Mouse (Mus musculus) left cerebral cortex, adult 2 months (tissue): Measurements from ENCODE around the gene Cnpy1. TPM values are rescaled to one million over a fixed set of nuclear protein-coding genes. Genes with fewer than 3 reads are reported as not detected.

ENCODE experiments used
- DNase-seq, 2 experiments: peaks; one replicate each; pipeline ENCODE4 v3.0.0; 2021 to 2022; ENCODE audit warnings: low spot score in 2 of 2, mixed read lengths in 1 of 2; ENCODE audit errors: extremely low spot score in 1 of 2
- H3K27ac ChIP-seq: fragments of 200-600 bp; 2 replicates; pipeline ENCODE4 v1.8.1; 2022
- H3K4me3 ChIP-seq: fragments of 200-600 bp; 2 replicates; pipeline ENCODE4 v1.8.1; 2022
- CTCF ChIP-seq: fragments of 200-600 bp; IDR thresholded peaks from 2 replicates; pipeline ENCODE4 v1.8.1; 2022; ENCODE audit warnings: antibody characterized with exemption, mild to moderate bottlenecking, moderate library complexity
- intact Hi-C: fragments of 180-260 bp; cut with DNase I; formaldehyde crosslinking; loops from one replicate; pipeline ENCODE4 v1.15.1; 2025
- total RNA-seq, 2 experiments: library from RNA; stranded (reverse); gene quantifications; 2 replicates each; pipeline ENCODE4 v1.2.3; 2021

Cnpy1 gene
- total RNA-seq, 2 experiments from 2014 or later: not detected

GRCm38 (mm10) chr5:28174876-28175569, 70.6 kb downstream of the Cnpy1 start:
- intact Hi-C loops: loop anchor here (5.0 kb wide), 1 partner anchor 37 kb away; no protein-coding TSS in a partner anchor
- DNase-seq: no peak
- H3K4me3 ChIP-seq: no peak overlapping the region
- H3K27ac ChIP-seq: no peak overlapping the region
- TF ChIP-seq CTCF: no peak

GRCm38 (mm10) chr5:28174086-28174485, 71.5 kb downstream of the Cnpy1 start:
- Histone ChIP-seq H3K27ac (no peak overlapping the region), H3K4me3 (no peak overlapping the region)
- TF ChIP-seq CTCF: no peak
- intact Hi-C loops: loop anchor here (5.0 kb wide), 1 partner anchor 38 kb away; no protein-coding TSS in a partner anchor
- DNase-seq: no peak

- TF ChIP-seq CTCF: no peak
- no peak for DNase-seq
- no peak overlapping the region for H3K27ac ChIP-seq
- no peak overlapping the region for H3K4me3 ChIP-seq
- intact Hi-C loops: loop anchor here (5.0 kb wide), 1 partner anchor 39 kb away; no protein-coding TSS in a partner anchor
Observed at GRCm38 (mm10) chr5:28173674-28174073, 71.9 kb downstream of the Cnpy1 start.

- DNase-seq: no peak
- no peak for TF ChIP-seq CTCF
- H3K4me3 ChIP-seq: no peak overlapping the region
- intact Hi-C loops: loop anchor here (5.0 kb wide), 1 partner anchor 39 kb away; no protein-coding TSS in a partner anchor
- H3K27ac ChIP-seq: no peak overlapping the region
Observed at GRCm38 (mm10) chr5:28172921-28173670, 72.5 kb downstream of the Cnpy1 start.

GRCm38 (mm10) chr5:28172261-28172920, 73.2 kb downstream of the Cnpy1 start:
- intact Hi-C loops: loop anchor here (5.0 kb wide), 1 partner anchor 40 kb away; no protein-coding TSS in a partner anchor
- TF ChIP-seq CTCF: no peak
- Histone ChIP-seq H3K27ac (no peak overlapping the region), H3K4me3 (no peak overlapping the region)
- DNase-seq: no peak

- H3K4me3 ChIP-seq: no peak overlapping the region
- no peak for TF ChIP-seq CTCF
- intact Hi-C loops: loop anchor here (5.0 kb wide), 1 partner anchor 41 kb away; no protein-coding TSS in a partner anchor
- DNase-seq: no peak
- no peak overlapping the region for H3K27ac ChIP-seq
Observed at GRCm38 (mm10) chr5:28171667-28172066, 73.9 kb downstream of the Cnpy1 start.

GRCm38 (mm10) chr5:28170892-28171291, 74.7 kb downstream of the Cnpy1 start:
- intact Hi-C loops: loop anchor here (5.0 kb wide), 1 partner anchor 41 kb away; no protein-coding TSS in a partner anchor
- TF ChIP-seq CTCF: no peak
- DNase-seq: no peak
- no peak overlapping the region for H3K4me3 ChIP-seq
- H3K27ac ChIP-seq: no peak overlapping the region

- H3K4me3 ChIP-seq: no peak overlapping the region
- no peak overlapping the region for H3K27ac ChIP-seq
- intact Hi-C loops: loop anchor here (5.0 kb wide), 1 partner anchor 42 kb away; no protein-coding TSS in a partner anchor
- no peak for DNase-seq
- no peak for TF ChIP-seq CTCF
Observed at GRCm38 (mm10) chr5:28170081-28170480, 75.5 kb downstream of the Cnpy1 start.

GRCm38 (mm10) chr5:28169166-28169801, 76.3 kb downstream of the Cnpy1 start:
- no peak for DNase-seq
- intact Hi-C loops: loop anchor here (5.0 kb wide), 1 partner anchor 1308 kb away; the partner anchor contains the start of gene Mnx1
- Histone ChIP-seq H3K27ac (no peak overlapping the region), H3K4me3 (no peak overlapping the region)
- no peak for TF ChIP-seq CTCF

- no peak for TF ChIP-seq CTCF
- Histone ChIP-seq H3K27ac (no peak overlapping the region), H3K4me3 (no peak overlapping the region)
- intact Hi-C loops: loop anchor here (5.0 kb wide), 1 partner anchor 1309 kb away; the partner anchor contains the start of gene Mnx1
- DNase-seq: no peak
Observed at GRCm38 (mm10) chr5:28168253-28169165, 77.1 kb downstream of the Cnpy1 start.
